Mouse (Mus musculus) liver, embryonic 14.5 days (tissue): ENCODE measurements around the gene Ankrd12. TPM values are rescaled to one million over a fixed set of nuclear protein-coding genes. Genes with fewer than 3 reads are reported as not detected.

Source experiments
- ATAC-seq: fragments of 200-750 bp; cut with Nextera tagmentation; 2 replicates; pipeline ENCODE4 v1.8.0; 2017; ENCODE audit warnings: moderate number of reproducible peaks, mild to moderate bottlenecking, moderate library complexity; ENCODE audit not compliant: insufficient read depth
- DNase-seq, 3 experiments: peaks; one replicate each; pipeline ENCODE4 v3.0.0-alpha.2; 2012 to 2013; ENCODE audit warnings: low read depth in 3 of 3, low spot score in 3 of 3
- H3K27ac ChIP-seq: fragments of 300-500 bp; sonication (generic); 2 replicates; pipeline ENCODE4 v1.5.1; 2014; ENCODE audit warnings: moderate library complexity, mild to moderate bottlenecking, control low read depth, inconsistent platforms
- H3K27me3 ChIP-seq: fragments of 300-500 bp; sonication (generic); 2 replicates; pipeline ENCODE4 v1.6.1; 2014; ENCODE audit warnings: mild to moderate bottlenecking, low read length, moderate library complexity; ENCODE audit not compliant: control insufficient read depth, insufficient read depth
- H3K36me3 ChIP-seq: fragments of 300-500 bp; sonication (generic); replicated peaks from 2 replicates; pipeline ENCODE4 v1.6.1; 2014; ENCODE audit warnings: low read depth; ENCODE audit not compliant: control insufficient read depth, insufficient read depth
- H3K4me1 ChIP-seq, 2 experiments: fragments of 200-500 bp in 1 of 2; fragments of 300-500 bp in 1 of 2; sonication (generic) in 1 of 2; replicated peaks; 2 replicates each; pipeline ENCODE4 v1.6.1; 2012 to 2014; ENCODE audit warnings: antibody characterized with exemption in 1 of 2, inconsistent platforms in 1 of 2, low read length in 1 of 2; ENCODE audit not compliant: control insufficient read depth in 2 of 2, insufficient read depth in 2 of 2
- H3K4me2 ChIP-seq: fragments of 300-500 bp; sonication (generic); 2 replicates; pipeline ENCODE4 v1.6.1; 2014; ENCODE audit warnings: low read depth, mild to moderate bottlenecking, control low read depth, moderate library complexity
- H3K4me3 ChIP-seq, 2 experiments: fragments of 200-500 bp in 1 of 2; fragments of 300-500 bp in 1 of 2; sonication (generic) in 1 of 2; 2 replicates each; pipeline ENCODE4 v1.5.1; 2012 to 2014; ENCODE audit warnings: low read depth in 2 of 2, low read length in 2 of 2, mild to moderate bottlenecking in 2 of 2, control low read depth in 1 of 2, inconsistent platforms in 1 of 2, moderate library complexity in 1 of 2; ENCODE audit not compliant: insufficient read depth in 1 of 2
- H3K9ac ChIP-seq: fragments of 300-500 bp; sonication (generic); replicated peaks from 2 replicates; pipeline ENCODE4 v1.6.1; 2014; ENCODE audit warnings: mild to moderate bottlenecking, control low read depth, moderate library complexity
- H3K9me3 ChIP-seq: fragments of 300-500 bp; sonication (generic); 2 replicates; pipeline ENCODE4 v1.6.1; 2016; ENCODE audit warnings: low read length, mixed read lengths; ENCODE audit not compliant: control insufficient read depth
- CTCF ChIP-seq: IDR thresholded peaks from 2 replicates; pipeline ENCODE4 v1.5.1; 2016; ENCODE audit warnings: antibody characterized with exemption, low read depth, control low read depth
- EP300 ChIP-seq: IDR thresholded peaks from 2 replicates; pipeline ENCODE4 v1.6.1; 2016; ENCODE audit warnings: antibody characterized with exemption, low read depth
- WGBS: fragments of 180-500 bp; shearing (Covaris S2); extraction: QIAGEN DNeasy Blood & Tissue Kit; methylation state at CpG from one replicate; pipeline ENCODE4 v1.1.7; 2014; ENCODE audit not compliant: insufficient replicate concordance; 5-methylcytosine and 5-hydroxymethylcytosine counted together
- polyA plus RNA-seq, 2 experiments: library from polyadenylated mRNA; depleted of rRNA in 1 of 2; stranded (reverse) in 1 of 2; unstranded in 1 of 2; fragments of >200 nt; fragmentation: Nextera tagmentation in 1 of 2; extraction: Ambion mirVana in 1 of 2; gene quantifications; 2 replicates each; pipeline versions ENCODE4 v1.2.1 to v1.2.3; 2012 to 2014

Gene Ankrd12
- polyA plus RNA-seq, 2 experiments, result 2.7 to 6.2 TPM

DNA sequence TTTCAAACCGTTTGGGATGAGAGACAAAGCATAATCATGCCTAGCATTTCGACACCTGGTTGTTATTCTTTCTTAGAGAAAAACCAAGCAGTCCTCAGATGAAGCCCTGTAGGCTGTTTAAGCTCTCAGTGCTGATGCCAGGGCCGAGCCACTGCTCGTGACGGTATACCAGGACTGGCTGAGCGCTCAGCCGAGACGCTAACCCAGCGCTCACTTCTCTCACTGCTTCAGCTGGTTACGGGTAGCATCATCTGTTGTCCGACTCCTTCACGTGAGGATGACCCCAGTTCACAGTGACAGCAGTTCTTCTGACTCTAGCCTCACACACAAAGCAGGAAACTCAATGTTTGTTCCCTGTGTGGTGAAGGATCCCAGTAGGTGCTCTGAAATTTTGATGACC is 136.7 kb downstream of the Ankrd12 start:
- Histone ChIP-seq H3K9ac (no peak overlapping the region), H3K4me3 (no peak overlapping the region), H3K9me3 (no peaks in the 10 kb centered on the region), H3K4me2 (peak overlapping the region; percentile 24; the same call in 1 of the 2 replicates), H3K4me1 (peaks cover 0 to 6% of the 10 kb centered on the region in 2 experiments; a peak in 1 of 4 replicates), H3K36me3 (no peaks in the 10 kb centered on the region; the same call in 1 of the 2 replicates), H3K27ac (no peak overlapping the region), H3K27me3 (no peaks in the 10 kb centered on the region)
- WGBS, result 76% methylated on average over 12 of the region's 12 CpGs
- DNase-seq (no peak), ATAC-seq (no peak)
- TF ChIP-seq CTCF, result no peak
- TF ChIP-seq EP300, result no peak

DNA sequence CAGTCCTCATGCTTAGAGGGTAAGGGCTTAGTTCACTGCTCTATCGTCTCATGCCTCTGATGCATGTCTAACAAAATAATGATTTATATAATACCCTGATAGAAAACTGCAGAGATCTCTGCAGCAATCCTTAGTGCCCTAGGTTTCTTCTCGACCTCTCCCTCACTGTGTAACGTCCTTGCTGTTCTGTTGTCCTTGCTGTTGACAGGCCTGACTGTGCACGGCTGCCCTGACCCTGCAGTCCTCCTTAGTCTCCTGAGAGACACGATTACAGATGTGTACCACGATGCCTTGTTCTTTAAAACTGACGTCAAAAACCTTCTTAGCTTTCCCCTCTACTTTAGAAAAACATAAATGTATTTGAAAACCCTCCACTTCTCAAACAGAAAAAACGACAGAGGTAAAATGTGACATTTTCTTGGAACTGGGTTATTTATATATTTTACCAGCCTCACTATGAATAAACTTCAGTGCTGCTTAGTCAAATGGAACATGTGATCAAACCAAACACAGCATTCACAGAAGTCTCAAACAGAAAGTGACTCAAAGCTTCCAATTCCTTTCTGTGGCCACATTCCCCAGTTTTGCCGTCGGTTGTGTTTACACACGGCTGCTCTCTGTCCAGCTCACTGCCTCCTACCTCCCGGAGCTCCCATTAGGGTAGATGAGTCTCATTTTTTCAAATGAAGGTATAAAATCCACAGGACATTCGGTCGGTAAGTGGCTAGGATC is 137.3 kb downstream of the Ankrd12 start:
- H3K4me1 ChIP-seq, result peaks cover 0 to 6% of the 10 kb centered on the region in 2 experiments; a peak in 1 of 4 replicates
- no peak for DNase-seq
- no peaks in the 10 kb centered on the region for H3K9me3 ChIP-seq
- TF ChIP-seq CTCF, result no peak
- no peak for TF ChIP-seq EP300
- no peak; the same call in 1 of the 2 replicates for ATAC-seq
- no peaks in the 10 kb centered on the region; the same call in 1 of the 2 replicates for H3K36me3 ChIP-seq
- no peaks in the 10 kb centered on the region for H3K27me3 ChIP-seq
- no peak overlapping the region for H3K27ac ChIP-seq
- peak overlapping the region; percentile 24; the same call in 1 of the 2 replicates for H3K4me2 ChIP-seq
- H3K4me3 ChIP-seq, result no peak overlapping the region
- H3K9ac ChIP-seq, result no peak overlapping the region
- 64% methylated on average over 14 of the region's 14 CpGs for WGBS

DNA sequence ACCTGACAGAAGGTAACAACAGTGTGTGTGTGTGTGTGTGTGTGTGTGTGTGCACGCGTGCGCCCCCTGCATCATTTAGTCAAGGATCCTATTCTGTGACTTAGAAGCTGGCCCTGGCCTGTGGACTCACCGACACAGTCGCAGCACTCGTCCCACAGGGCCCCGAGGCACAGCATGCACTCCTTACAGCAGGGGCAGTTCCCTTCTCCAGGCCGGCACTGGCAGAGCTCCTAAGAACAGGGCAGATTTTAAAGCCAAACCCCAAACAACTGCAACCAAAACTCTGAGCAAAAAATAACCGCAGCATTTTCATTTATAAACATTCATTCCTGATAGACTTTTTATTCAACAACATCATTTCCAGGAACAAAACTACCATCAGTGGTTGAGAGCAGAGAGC is 139.2 kb downstream of the Ankrd12 start:
- TF ChIP-seq CTCF, result no peak
- TF ChIP-seq EP300, result no peak

DNA sequence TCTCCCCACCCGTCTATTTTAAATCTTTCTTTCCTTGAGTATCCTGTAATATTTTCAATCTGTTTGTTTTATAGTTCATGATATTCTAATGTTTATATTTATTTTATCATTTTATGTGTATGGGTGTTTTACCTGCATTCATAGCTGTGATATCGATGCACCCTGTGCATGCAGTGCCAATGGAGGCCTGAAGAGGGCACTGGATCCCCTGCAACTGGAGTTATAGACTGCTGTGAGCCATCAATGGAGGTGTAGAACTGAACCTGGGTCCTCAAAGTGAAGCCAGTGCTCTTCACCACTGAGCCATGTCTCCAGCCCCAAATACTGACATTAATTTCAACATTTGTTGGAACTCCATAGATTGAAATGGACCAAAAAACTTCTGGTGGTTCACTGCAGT is 143.1 kb downstream of the Ankrd12 start:
- H3K4me2 ChIP-seq, result no peak overlapping the region
- peaks cover 0 to 4% of the 10 kb centered on the region in 2 experiments; a peak in 1 of 4 replicates for H3K4me1 ChIP-seq
- H3K36me3 ChIP-seq, result no peaks in the 10 kb centered on the region; the same call in 1 of the 2 replicates
- no peak for TF ChIP-seq EP300
- TF ChIP-seq CTCF, result peak; percentile 83
- DNase-seq, result no peak
- H3K9ac ChIP-seq, result no peak overlapping the region
- H3K4me3 ChIP-seq, result no peak overlapping the region
- ATAC-seq, result no peak
- H3K9me3 ChIP-seq, result no peaks in the 10 kb centered on the region
- no peak overlapping the region for H3K27ac ChIP-seq
- H3K27me3 ChIP-seq, result no peaks in the 10 kb centered on the region
- WGBS, result 78% methylated on average over 2 of the region's 2 CpGs

More for the DNA sequence above, 139.2 kb downstream of the Ankrd12 start:
- Histone ChIP-seq H3K27me3 (no peaks in the 10 kb centered on the region), H3K9me3 (no peaks in the 10 kb centered on the region), H3K4me1 (peaks cover 0 to 5% of the 10 kb centered on the region in 2 experiments; a peak in 1 of 4 replicates), H3K36me3 (no peaks in the 10 kb centered on the region; the same call in 1 of the 2 replicates), H3K27ac (no peak overlapping the region), H3K9ac (no peak overlapping the region), H3K4me3 (no peak overlapping the region), H3K4me2 (no peak overlapping the region)
- ATAC-seq, result no peak
- no peak for DNase-seq
- WGBS, result 89% methylated on average over 9 of the region's 9 CpGs

DNA sequence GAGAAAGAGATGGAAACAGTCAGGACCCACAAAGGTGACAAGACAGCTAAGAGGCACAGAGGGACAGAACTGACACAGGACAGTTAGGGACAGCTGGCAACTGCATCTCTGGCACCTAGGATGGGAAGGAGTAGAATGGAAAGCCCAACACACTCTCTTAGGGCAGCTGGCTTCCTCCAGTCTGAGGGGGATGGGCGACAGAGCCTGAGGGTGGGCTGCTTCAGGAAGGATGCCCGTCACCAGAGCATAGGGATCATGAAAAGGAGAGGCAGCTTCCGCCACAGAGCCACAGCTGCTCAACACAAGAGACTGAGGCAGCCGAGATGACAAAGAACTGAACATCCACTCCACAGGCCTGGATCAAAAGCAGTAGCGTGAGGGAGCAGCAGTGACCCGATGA is 145.4 kb downstream of the Ankrd12 start:
- Histone ChIP-seq H3K9ac (no peak overlapping the region), H3K4me1 (peaks cover 0 to 4% of the 10 kb centered on the region in 2 experiments; a peak in 1 of 4 replicates), H3K36me3 (no peaks in the 10 kb centered on the region; the same call in 1 of the 2 replicates), H3K27ac (no peak overlapping the region), H3K4me2 (no peak overlapping the region), H3K4me3 (no peak overlapping the region), H3K9me3 (no peaks in the 10 kb centered on the region), H3K27me3 (no peaks in the 10 kb centered on the region)
- TF ChIP-seq CTCF, result no peak
- no peak for TF ChIP-seq EP300
- no peak for DNase-seq
- 65% methylated on average over 6 of the region's 6 CpGs for WGBS
- ATAC-seq, result no peak
